Mouse (Mus musculus): Measurements from ENCODE around the gene Ttc26. TPM values are rescaled to one million over a fixed set of nuclear protein-coding genes. Genes with fewer than 3 reads are reported as not detected.

The Ttc26 gene
- polyA plus RNA-seq (2012; rRNA removed): 0.08 and 0.13 TPM in 2 replicates

GRCm38 (mm10) chr6:38381129-38381771, at the start of gene Ttc26:
Gene Ttc26, plus strand, starts transcription at chr6:38381469.
- no peaks in the 10 kb centered on the region for H3K27me3 ChIP-seq (ENCODE audit: control insufficient read depth, insufficient read depth, low read length)
- no peaks in the 10 kb centered on the region for H3K36me3 ChIP-seq (ENCODE audit: control insufficient read depth, insufficient read depth, low read length)
- under 1% methylated on average over 26 of the region's 26 CpGs for WGBS
- H3K4me3 ChIP-seq (ENCODE audit: low read depth, low read length): peak within 1 kb of the TSS; percentile 56
- H3K27ac ChIP-seq (ENCODE audit: insufficient read depth, low read depth, low read length): no peak within 1 kb of the TSS
- TF ChIP-seq POLR2A (IDR thresholded peaks at IDR 0.05; ENCODE audit: low read depth, low read length) (no peak), CTCF (IDR thresholded peaks at IDR 0.05; ENCODE audit: extremely low read depth, insufficient read length, insufficient replicate concordance, low read depth, low read length) (no peak)
- no peaks in the 10 kb centered on the region for H3K4me1 ChIP-seq (ENCODE audit: control insufficient read depth, insufficient read depth, insufficient read length, low read length)

DNA sequence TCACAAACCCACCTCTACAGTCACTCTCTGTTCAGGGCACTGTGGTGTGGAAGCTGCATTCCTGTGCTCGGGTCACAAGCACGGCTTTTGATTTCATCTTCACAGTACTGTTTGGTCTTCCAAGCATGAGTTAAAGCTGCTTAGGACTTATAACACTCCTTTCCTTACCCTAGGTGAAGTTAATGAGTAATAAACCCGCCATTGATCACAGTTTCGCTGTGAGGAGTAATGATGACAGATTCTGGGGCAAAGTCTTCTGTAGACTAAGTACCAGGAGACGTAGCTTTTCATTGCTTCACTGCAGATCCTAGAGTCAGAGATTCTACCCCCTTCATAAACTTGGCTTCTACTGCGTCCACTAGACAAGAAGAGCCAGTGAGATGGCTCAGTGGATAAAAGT, 46.0 kb upstream of the Ttc26 start:
- TF ChIP-seq POLR2A (IDR thresholded peaks at IDR 0.05; ENCODE audit: low read depth, low read length) (no peak), CTCF (IDR thresholded peaks at IDR 0.05; ENCODE audit: extremely low read depth, insufficient read length, insufficient replicate concordance, low read depth, low read length) (no peak)
- H3K4me3 ChIP-seq (ENCODE audit: low read depth, low read length): no peak overlapping the region
- WGBS: 33% methylated on average over 6 of the region's 6 CpGs
- H3K36me3 ChIP-seq (ENCODE audit: control insufficient read depth, insufficient read depth, low read length): peaks cover 78% of the 10 kb centered on the region
- peak overlapping the region; percentile 50; the same call in 1 of the 2 replicates for H3K27ac ChIP-seq (ENCODE audit: insufficient read depth, low read depth, low read length)
- H3K4me1 ChIP-seq (ENCODE audit: control insufficient read depth, insufficient read depth, insufficient read length, low read length): peaks cover 8% of the 10 kb centered on the region; the same call in 1 of the 2 replicates
- H3K27me3 ChIP-seq (ENCODE audit: control insufficient read depth, insufficient read depth, low read length): no peaks in the 10 kb centered on the region

GRCm38 (mm10) chr6:38337166-38337705, 44.0 kb upstream of the Ttc26 start:
- Histone ChIP-seq H3K27ac (ENCODE audit: insufficient read depth, low read depth, low read length) (no peak overlapping the region), H3K36me3 (ENCODE audit: control insufficient read depth, insufficient read depth, low read length) (peaks cover 64% of the 10 kb centered on the region), H3K4me1 (ENCODE audit: control insufficient read depth, insufficient read depth, insufficient read length, low read length) (peaks cover 15% of the 10 kb centered on the region; the same call in 1 of the 2 replicates), H3K27me3 (ENCODE audit: control insufficient read depth, insufficient read depth, low read length) (no peaks in the 10 kb centered on the region), H3K4me3 (ENCODE audit: low read depth, low read length) (no peak overlapping the region)
- 89% methylated on average over 4 of the region's 4 CpGs for WGBS
- TF ChIP-seq CTCF (IDR thresholded peaks at IDR 0.05; ENCODE audit: extremely low read depth, insufficient read length, insufficient replicate concordance, low read depth, low read length): peak; percentile 20; the same call in 1 of the 2 replicates
- TF ChIP-seq POLR2A (IDR thresholded peaks at IDR 0.05; ENCODE audit: low read depth, low read length): no peak

DNA sequence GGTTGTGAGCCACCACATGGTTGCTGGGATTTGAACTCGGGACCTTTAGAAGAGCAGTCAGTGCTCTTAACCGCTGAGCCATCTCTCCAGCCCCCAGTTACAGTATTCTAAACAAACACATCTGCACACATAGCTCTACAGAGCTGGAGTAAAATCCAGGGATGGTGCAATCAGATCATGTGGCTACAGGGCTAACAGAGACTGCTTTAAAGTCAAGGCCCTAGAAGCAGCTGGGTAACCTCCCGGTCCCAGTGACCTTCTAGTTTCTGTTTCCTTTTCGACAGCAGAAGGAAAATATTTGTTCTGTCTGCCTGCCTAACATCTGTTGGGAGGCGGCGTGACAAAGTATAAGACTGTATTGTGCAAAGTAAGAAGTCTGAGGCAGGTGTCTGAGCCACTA, 43.3 kb upstream of the Ttc26 start:
- H3K4me1 ChIP-seq (ENCODE audit: control insufficient read depth, insufficient read depth, insufficient read length, low read length): peaks cover 17% of the 10 kb centered on the region; the same call in 1 of the 2 replicates
- peaks cover 57% of the 10 kb centered on the region for H3K36me3 ChIP-seq (ENCODE audit: control insufficient read depth, insufficient read depth, low read length)
- no peak for TF ChIP-seq CTCF (IDR thresholded peaks at IDR 0.05; ENCODE audit: extremely low read depth, insufficient read length, insufficient replicate concordance, low read depth, low read length)
- TF ChIP-seq POLR2A (IDR thresholded peaks at IDR 0.05; ENCODE audit: low read depth, low read length): no peak
- H3K27me3 ChIP-seq (ENCODE audit: control insufficient read depth, insufficient read depth, low read length): no peaks in the 10 kb centered on the region
- 32% methylated on average over 6 of the region's 6 CpGs for WGBS
- 0 out of 2 replicates have a peak overlapping the region, but pooled peaks have one; percentile 5 for H3K27ac ChIP-seq (ENCODE audit: insufficient read depth, low read depth, low read length)
- no peak overlapping the region for H3K4me3 ChIP-seq (ENCODE audit: low read depth, low read length)

DNA sequence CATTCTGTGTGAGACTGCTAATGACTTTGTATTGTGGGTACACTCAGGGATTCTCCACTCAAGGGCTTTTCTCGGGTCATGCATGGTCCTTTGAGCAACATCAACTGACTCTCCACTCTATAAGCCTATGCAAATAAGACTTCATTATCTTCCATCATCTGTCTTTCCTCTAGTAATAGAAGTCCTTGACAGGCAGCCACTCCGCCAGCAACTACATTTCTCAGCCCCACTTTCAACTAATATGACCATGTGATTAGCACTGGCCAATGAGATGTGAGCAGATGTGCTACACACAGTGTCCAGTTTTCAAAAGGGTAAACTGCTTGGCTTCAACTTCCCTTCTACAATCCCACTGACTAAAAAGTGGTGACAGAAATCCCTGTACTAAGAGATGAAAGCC, 42.2 kb upstream of the Ttc26 start:
- Histone ChIP-seq H3K4me3 (ENCODE audit: low read depth, low read length) (no peak overlapping the region), H3K4me1 (ENCODE audit: control insufficient read depth, insufficient read depth, insufficient read length, low read length) (peaks cover 24% of the 10 kb centered on the region; the same call in 1 of the 2 replicates), H3K27ac (ENCODE audit: insufficient read depth, low read depth, low read length) (no peak overlapping the region), H3K27me3 (ENCODE audit: control insufficient read depth, insufficient read depth, low read length) (no peaks in the 10 kb centered on the region), H3K36me3 (ENCODE audit: control insufficient read depth, insufficient read depth, low read length) (peaks cover 49% of the 10 kb centered on the region)
- TF ChIP-seq CTCF (IDR thresholded peaks at IDR 0.05; ENCODE audit: extremely low read depth, insufficient read length, insufficient replicate concordance, low read depth, low read length): no peak
- 71% methylated on average over 2 of the region's 2 CpGs for WGBS

GRCm38 (mm10) chr6:38341751-38342665, 39.3 kb upstream of the Ttc26 start:
- H3K27me3 ChIP-seq (ENCODE audit: control insufficient read depth, insufficient read depth, low read length): no peaks in the 10 kb centered on the region
- peak overlapping the region; percentile 82 for H3K27ac ChIP-seq (ENCODE audit: insufficient read depth, low read depth, low read length)
- peaks cover 26% of the 10 kb centered on the region for H3K36me3 ChIP-seq (ENCODE audit: control insufficient read depth, insufficient read depth, low read length)
- peaks cover 27% of the 10 kb centered on the region; the same call in 1 of the 2 replicates for H3K4me1 ChIP-seq (ENCODE audit: control insufficient read depth, insufficient read depth, insufficient read length, low read length)
- 8% methylated on average over 11 of the region's 11 CpGs for WGBS
- peak overlapping the region; percentile 35 for H3K4me3 ChIP-seq (ENCODE audit: low read depth, low read length)
- TF ChIP-seq CTCF (IDR thresholded peaks at IDR 0.05; ENCODE audit: extremely low read depth, insufficient read length, insufficient replicate concordance, low read depth, low read length) (no peak), POLR2A (IDR thresholded peaks at IDR 0.05; ENCODE audit: low read depth, low read length) (no peak)

DNA sequence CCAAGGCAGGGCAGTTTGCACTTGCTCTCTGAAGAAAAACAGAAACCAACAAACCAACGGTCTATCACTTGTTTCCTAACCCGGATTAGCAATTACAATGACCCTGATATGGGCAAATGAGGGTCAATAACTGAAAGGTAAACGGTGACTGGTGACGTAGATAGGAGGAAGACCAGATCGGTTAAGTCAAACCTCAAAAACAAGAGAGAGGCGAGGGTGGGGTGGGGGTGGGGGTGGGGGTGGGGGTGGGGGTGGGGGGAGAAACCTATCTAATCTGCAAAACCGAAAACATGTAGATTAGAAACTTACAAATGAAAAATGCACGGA, 38.6 kb upstream of the Ttc26 start:
- no peak for TF ChIP-seq POLR2A (IDR thresholded peaks at IDR 0.05; ENCODE audit: low read depth, low read length)
- no peak for TF ChIP-seq CTCF (IDR thresholded peaks at IDR 0.05; ENCODE audit: extremely low read depth, insufficient read length, insufficient replicate concordance, low read depth, low read length)
- H3K27ac ChIP-seq (ENCODE audit: insufficient read depth, low read depth, low read length): peak overlapping the region; percentile 82
- 19% methylated on average over 8 of the region's 8 CpGs for WGBS
- H3K4me1 ChIP-seq (ENCODE audit: control insufficient read depth, insufficient read depth, insufficient read length, low read length): peaks cover 27% of the 10 kb centered on the region; the same call in 1 of the 2 replicates
- peak overlapping the region; percentile 35 for H3K4me3 ChIP-seq (ENCODE audit: low read depth, low read length)
- no peaks in the 10 kb centered on the region for H3K27me3 ChIP-seq (ENCODE audit: control insufficient read depth, insufficient read depth, low read length)
- peaks cover 24% of the 10 kb centered on the region for H3K36me3 ChIP-seq (ENCODE audit: control insufficient read depth, insufficient read depth, low read length)

Measured in small intestine, adult 2 months (tissue).